8 mouse cellular contexts compared by ENCODE assay signal in the genomic region with DNA sequence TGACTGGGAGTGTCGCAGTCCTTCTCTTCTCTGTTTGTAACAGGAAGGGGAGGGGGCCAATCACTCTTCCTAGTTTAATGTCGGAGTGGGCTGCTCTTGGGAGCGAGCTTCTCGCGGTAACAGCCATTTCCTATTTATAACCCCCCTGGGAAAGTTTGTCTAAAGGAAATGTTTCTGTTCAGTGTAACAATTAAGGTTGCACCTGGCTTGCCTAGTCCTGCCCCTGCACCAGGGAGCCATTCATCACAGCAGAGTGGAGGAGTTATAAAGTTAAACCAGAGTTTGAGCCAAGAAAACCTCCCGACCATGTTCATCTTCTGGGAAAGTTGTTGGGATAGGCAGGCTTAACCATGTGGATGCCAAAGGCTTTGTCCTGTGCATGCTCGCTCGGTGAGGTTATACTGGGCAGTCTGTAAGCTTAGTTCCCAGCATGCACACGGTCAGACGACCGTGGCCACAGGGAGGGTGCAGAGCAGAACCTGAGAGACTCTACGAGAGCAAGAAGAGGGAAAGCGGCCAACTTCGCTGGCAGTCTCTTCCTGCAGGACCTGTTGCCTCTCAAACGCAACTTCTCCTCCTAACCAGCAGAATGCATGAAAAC.
DNase-seq lines count a peak whose midpoint lies in the region; ATAC-seq lines count a peak whose summit lies in the region.

No protein-coding gene starts in this region.

- H3K4me3 ChIP-seq in hindbrain, embryonic 11.5 days (ENCODE audit: low read depth, low read length), result no peak overlapping the region
- H3K4me3 ChIP-seq in hindbrain, embryonic 12.5 days, result no peak overlapping the region
- no peak overlapping the region for H3K4me3 ChIP-seq in hindbrain, embryonic 16.5 days (ENCODE audit: low read length)
- H3K4me3 ChIP-seq in neural tube, embryonic 14.5 days (ENCODE audit: low read depth, low read length), result no peak overlapping the region

- H3K4me1 ChIP-seq in hindbrain, embryonic 11.5 days (replicated peaks; ENCODE audit: control insufficient read depth, insufficient read depth, low read length), result 0 out of 2 replicates have a peak, but pooled peaks cover 3% of the 10 kb centered on the region
- H3K4me1 ChIP-seq in hindbrain, embryonic 12.5 days, result peaks cover 13% of the 10 kb centered on the region
- peaks cover 5% of the 10 kb centered on the region; the same call in 1 of the 2 replicates for H3K4me1 ChIP-seq in hindbrain, embryonic 16.5 days (ENCODE audit: control insufficient read depth, insufficient read depth, low read depth, low read length)
- H3K4me1 ChIP-seq in neural tube, embryonic 14.5 days (ENCODE audit: control insufficient read depth, insufficient read depth, low read length), result peaks cover 11% of the 10 kb centered on the region; the same call in 1 of the 2 replicates

- H3K27ac ChIP-seq in hindbrain, embryonic 11.5 days (ENCODE audit: low read depth, low read length), result no peak overlapping the region
- H3K27ac ChIP-seq in hindbrain, embryonic 12.5 days, result no peak overlapping the region
- H3K27ac ChIP-seq in hindbrain, embryonic 16.5 days (ENCODE audit: low read depth, low read length), result no peak overlapping the region
- no peak overlapping the region for H3K27ac ChIP-seq in neural tube, embryonic 14.5 days (ENCODE audit: low read depth, low read length)

- WGBS in hindbrain, embryonic 11.5 days, result 52% methylated on average over 15 of the region's 15 CpGs
- 46% methylated on average over 15 of the region's 15 CpGs for WGBS in hindbrain, embryonic 12.5 days
- WGBS in hindbrain, embryonic 16.5 days, result 37% methylated on average over 15 of the region's 15 CpGs
- 14% methylated on average over 15 of the region's 15 CpGs for WGBS in neural tube, embryonic 14.5 days

- DNase-seq in hindbrain, embryonic 11.5 days (ENCODE audit: low spot score), result peak; percentile 31
- peak; percentile 70 for DNase-seq in embryo, embryonic 10.5 days (ENCODE audit: low spot score)
- DNase-seq in frontal cortex, adult 2 months (ENCODE audit: extremely low spot score in 1 of 2, low spot score in 1 of 2), result no peak
- no peak for DNase-seq in right cerebral cortex, postnatal 36 days (ENCODE audit: low spot score in 2 of 2)
- no peak for DNase-seq in cerebellum, adult 9-10 months

- no peaks in the 10 kb centered on the region for H3K27me3 ChIP-seq in hindbrain, embryonic 11.5 days (ENCODE audit: control insufficient read depth, insufficient read depth, low read length)
- no peaks in the 10 kb centered on the region for H3K27me3 ChIP-seq in hindbrain, embryonic 12.5 days
- H3K27me3 ChIP-seq in hindbrain, embryonic 16.5 days (replicated peaks; ENCODE audit: control insufficient read depth, insufficient read depth, low read length), result no peaks in the 10 kb centered on the region
- no peaks in the 10 kb centered on the region for H3K27me3 ChIP-seq in neural tube, embryonic 14.5 days (ENCODE audit: control insufficient read depth, insufficient read depth, low read length)

- H3K9me3 ChIP-seq in hindbrain, embryonic 11.5 days (ENCODE audit: control insufficient read depth, low read length), result no peaks in the 10 kb centered on the region
- no peaks in the 10 kb centered on the region; the same call in 1 of the 2 replicates for H3K9me3 ChIP-seq in hindbrain, embryonic 12.5 days (replicated peaks)
- peaks cover 3% of the 10 kb centered on the region; the same call in 1 of the 2 replicates for H3K9me3 ChIP-seq in hindbrain, embryonic 16.5 days (ENCODE audit: control insufficient read depth, low read length)
- no peaks in the 10 kb centered on the region for H3K9me3 ChIP-seq in neural tube, embryonic 14.5 days (ENCODE audit: control insufficient read depth, low read length)

- H3K4me2 ChIP-seq in hindbrain, embryonic 11.5 days (replicated peaks; ENCODE audit: low read depth, low read length), result no peak overlapping the region
- no peak overlapping the region; the same call in 1 of the 2 replicates for H3K4me2 ChIP-seq in hindbrain, embryonic 12.5 days (replicated peaks)
- H3K4me2 ChIP-seq in hindbrain, embryonic 16.5 days (ENCODE audit: low read length), result peak overlapping the region; percentile 37
- peak overlapping the region; percentile 31; the same call in 1 of the 2 replicates for H3K4me2 ChIP-seq in neural tube, embryonic 14.5 days (ENCODE audit: low read depth, low read length)

- no peaks in the 10 kb centered on the region for H3K36me3 ChIP-seq in hindbrain, embryonic 11.5 days (ENCODE audit: control insufficient read depth, insufficient read depth, low read length)
- H3K36me3 ChIP-seq in hindbrain, embryonic 12.5 days, result no peaks in the 10 kb centered on the region
- no peaks in the 10 kb centered on the region for H3K36me3 ChIP-seq in hindbrain, embryonic 16.5 days (ENCODE audit: control insufficient read depth, insufficient read depth, low read length)
- no peaks in the 10 kb centered on the region for H3K36me3 ChIP-seq in neural tube, embryonic 14.5 days (ENCODE audit: control insufficient read depth, insufficient read depth, low read length)

- no peak for ATAC-seq in hindbrain, embryonic 11.5 days (ENCODE audit: low FRiP score)
- no peak for ATAC-seq in hindbrain, embryonic 12.5 days (ENCODE audit: low FRiP score)
- ATAC-seq in hindbrain, embryonic 16.5 days, result no peak
- ATAC-seq in neural tube, embryonic 14.5 days (ENCODE audit: low read depth), result peak; percentile 49; the same call in 1 of the 2 replicates

- H3K9ac ChIP-seq in hindbrain, embryonic 11.5 days (ENCODE audit: low read depth, low read length), result no peak overlapping the region
- H3K9ac ChIP-seq in hindbrain, embryonic 12.5 days, result no peak overlapping the region
- no peak overlapping the region for H3K9ac ChIP-seq in hindbrain, embryonic 16.5 days (ENCODE audit: low read depth, low read length)
- H3K9ac ChIP-seq in neural tube, embryonic 14.5 days (replicated peaks; ENCODE audit: low read depth, low read length), result no peak overlapping the region

Comparison
In these comparisons a context has a peak if more than half of its experiments do, and no peak if none do; other contexts are left out.
1. H3K4me2 ChIP-seq: peak in hindbrain, embryonic 16.5 days (single experiment) and neural tube, embryonic 14.5 days (single experiment); none in hindbrain, embryonic 11.5 days (single experiment) and hindbrain, embryonic 12.5 days (single experiment).
2. DNase-seq: peak in hindbrain, embryonic 11.5 days (single experiment) and embryo, embryonic 10.5 days (single experiment); none in frontal cortex, adult 2 months (0 of 2), right cerebral cortex, postnatal 36 days (0 of 2) and cerebellum, adult 9-10 months (single experiment).